Mouse (Mus musculus) intestine, postnatal 0 days (tissue): Measurements from ENCODE around the gene Nat8f4. TPM values are rescaled to one million over a fixed set of nuclear protein-coding genes. Genes with fewer than 3 reads are reported as not detected.
"Not testable (repeated sequence)": the region's sequence is repeated elsewhere in the genome, so short reads cannot be mapped to it uniquely, and the experiment has no call there.

Source experiments
- ATAC-seq: fragments of 200-750 bp; cut with Nextera tagmentation; 2 replicates; pipeline ENCODE4 v1.8.0; 2017; ENCODE audit warnings: mild to moderate bottlenecking, moderate TSS enrichment, moderate library complexity
- H3K27ac ChIP-seq: fragments of 300-500 bp; sonication (generic); 2 replicates; pipeline ENCODE4 v1.5.1; 2014; ENCODE audit warnings: mild to moderate bottlenecking, low read depth, low read length, moderate library complexity
- H3K27me3 ChIP-seq: fragments of 300-500 bp; sonication (generic); replicated peaks from 2 replicates; pipeline ENCODE4 v1.6.1; 2014; ENCODE audit warnings: low read length, mixed read lengths; ENCODE audit not compliant: control insufficient read depth, insufficient read depth
- H3K36me3 ChIP-seq: fragments of 300-500 bp; sonication (generic); 2 replicates; pipeline ENCODE4 v1.6.1; 2014; ENCODE audit warnings: mild to moderate bottlenecking, moderate library complexity; ENCODE audit not compliant: control insufficient read depth, insufficient read depth
- H3K4me1 ChIP-seq: fragments of 300-500 bp; sonication (generic); replicated peaks from 2 replicates; pipeline ENCODE4 v1.6.1; 2014; ENCODE audit warnings: antibody characterized with exemption, low read length, mixed read lengths; ENCODE audit not compliant: control insufficient read depth, insufficient read depth
- H3K4me2 ChIP-seq: fragments of 300-500 bp; sonication (generic); replicated peaks from 2 replicates; pipeline ENCODE4 v1.6.1; 2014; ENCODE audit warnings: low read depth, mild to moderate bottlenecking, moderate library complexity
- H3K4me3 ChIP-seq: fragments of 300-500 bp; sonication (generic); 2 replicates; pipeline ENCODE4 v1.5.1; 2014; ENCODE audit warnings: low read depth, low read length
- H3K9ac ChIP-seq: fragments of 300-500 bp; sonication (generic); 2 replicates; pipeline ENCODE4 v1.6.1; 2014; ENCODE audit warnings: mild to moderate bottlenecking, low read depth, low read length
- H3K9me3 ChIP-seq: fragments of 300-500 bp; sonication (generic); 2 replicates; pipeline ENCODE4 v1.6.1; 2016; ENCODE audit warnings: mixed run types; ENCODE audit not compliant: control insufficient read depth
- CTCF ChIP-seq: sonication (generic); IDR thresholded peaks from 2 replicates; pipeline ENCODE4 v1.5.1; 2016; ENCODE audit warnings: low read depth, mild to moderate bottlenecking, control low read depth, antibody characterized with exemption, moderate library complexity
- WGBS: fragments of 180-500 bp; shearing (Covaris S2); extraction: QIAGEN DNeasy Blood & Tissue Kit; methylation state at CpG from one replicate; pipeline ENCODE4 v1.1.7; 2014; 5-methylcytosine and 5-hydroxymethylcytosine counted together
- polyA plus RNA-seq: library from polyadenylated mRNA; unstranded; fragments of >200 nt; fragmentation: Nextera tagmentation; extraction: Ambion mirVana; gene quantifications from 2 replicates; pipeline ENCODE4 v1.2.1, GENCODE M21; 2015

Gene Nat8f4
- polyA plus RNA-seq, 1 experiment from 2014 or later: 41.4 TPM

DNA sequence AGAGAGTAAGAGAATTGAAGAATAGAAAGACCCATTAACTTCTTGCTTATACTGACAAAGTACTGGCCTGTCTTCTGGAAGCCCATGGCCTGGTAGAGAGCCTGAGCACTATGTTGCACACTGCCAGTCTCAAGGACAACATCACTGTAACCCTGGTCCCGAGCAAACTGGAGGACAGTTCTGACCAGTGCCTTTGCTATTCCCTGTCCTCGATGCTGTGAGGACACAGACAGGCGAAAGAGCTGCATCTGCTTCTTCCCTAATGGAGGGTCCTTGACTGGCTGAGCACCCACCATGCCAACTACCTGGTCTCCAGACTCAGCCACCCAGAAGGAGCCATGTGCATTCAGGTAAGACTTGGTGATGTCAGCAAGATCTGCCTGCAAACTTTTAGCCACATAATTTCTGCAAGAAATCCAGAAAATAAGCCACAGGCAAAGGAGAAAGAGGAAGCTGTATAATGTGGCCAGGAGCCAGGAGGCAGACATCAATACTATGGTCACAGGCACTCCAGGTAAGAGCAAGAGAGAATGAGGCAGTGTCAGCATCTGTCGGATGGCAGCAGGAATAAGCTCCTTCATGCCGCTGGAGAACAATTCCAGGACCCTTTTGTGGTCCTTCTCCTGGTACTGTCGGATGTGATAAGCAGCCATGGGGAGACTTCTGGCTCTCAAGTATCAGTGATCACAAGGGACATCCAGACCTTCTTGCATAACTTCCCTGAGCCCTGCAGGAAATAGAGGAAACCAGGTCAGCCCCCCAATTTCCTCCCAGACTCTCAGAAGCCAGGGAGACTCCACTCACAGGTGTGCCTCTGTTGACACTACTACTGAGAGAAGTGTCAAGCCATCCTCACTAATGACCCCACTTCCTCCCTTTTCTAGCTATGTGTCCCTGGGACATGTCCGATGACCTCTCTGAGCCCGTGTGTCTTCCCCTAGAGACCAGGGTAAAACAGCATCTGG is 36.7 kb downstream of the Nat8f4 start:
- WGBS: 81% methylated on average over 8 of the region's 8 CpGs
- Histone ChIP-seq H3K4me2 (no peak overlapping the region), H3K27ac (no peak overlapping the region), H3K9ac (no peak overlapping the region), H3K27me3 (no peaks in the 10 kb centered on the region), H3K4me3 (no peak overlapping the region), H3K9me3 (no peaks in the 10 kb centered on the region), H3K36me3 (no peaks in the 10 kb centered on the region), H3K4me1 (no peaks in the 10 kb centered on the region)
- TF ChIP-seq CTCF: no peak
- ATAC-seq: no peak

DNA sequence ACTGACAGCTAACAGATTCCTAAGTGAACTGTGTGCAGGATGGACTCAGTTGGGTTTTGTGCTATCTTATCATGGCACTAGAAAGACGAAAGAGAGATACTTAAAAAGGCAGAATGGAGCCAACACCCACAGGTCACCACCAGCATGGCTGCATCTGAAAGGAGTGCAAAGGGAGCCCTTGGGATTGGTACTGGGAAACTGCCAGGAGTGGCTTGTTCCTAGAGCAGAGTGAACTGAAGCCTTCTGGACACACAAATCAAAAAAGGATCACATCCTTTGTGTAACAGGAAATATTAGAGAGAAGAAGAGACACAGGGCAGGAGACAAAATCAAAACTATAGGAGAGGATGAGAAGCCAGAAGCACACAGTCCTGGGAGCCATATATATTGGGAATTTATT is 37.7 kb downstream of the Nat8f4 start:
- H3K36me3 ChIP-seq, ATAC-seq, H3K4me3 ChIP-seq, H3K27ac ChIP-seq, H3K9me3 ChIP-seq, H3K4me2 ChIP-seq, H3K9ac ChIP-seq, H3K27me3 ChIP-seq, H3K4me1 ChIP-seq: not testable (repeated sequence)
- 67% methylated on average over 1 of the region's 1 CpGs for WGBS

GRCm38 (mm10) chr6:85866166-85866565 is 38.5 kb downstream of the Nat8f4 start:
- ATAC-seq, H3K4me3 ChIP-seq: not testable (repeated sequence)
- WGBS: 87% methylated on average over 3 of the region's 3 CpGs

DNA sequence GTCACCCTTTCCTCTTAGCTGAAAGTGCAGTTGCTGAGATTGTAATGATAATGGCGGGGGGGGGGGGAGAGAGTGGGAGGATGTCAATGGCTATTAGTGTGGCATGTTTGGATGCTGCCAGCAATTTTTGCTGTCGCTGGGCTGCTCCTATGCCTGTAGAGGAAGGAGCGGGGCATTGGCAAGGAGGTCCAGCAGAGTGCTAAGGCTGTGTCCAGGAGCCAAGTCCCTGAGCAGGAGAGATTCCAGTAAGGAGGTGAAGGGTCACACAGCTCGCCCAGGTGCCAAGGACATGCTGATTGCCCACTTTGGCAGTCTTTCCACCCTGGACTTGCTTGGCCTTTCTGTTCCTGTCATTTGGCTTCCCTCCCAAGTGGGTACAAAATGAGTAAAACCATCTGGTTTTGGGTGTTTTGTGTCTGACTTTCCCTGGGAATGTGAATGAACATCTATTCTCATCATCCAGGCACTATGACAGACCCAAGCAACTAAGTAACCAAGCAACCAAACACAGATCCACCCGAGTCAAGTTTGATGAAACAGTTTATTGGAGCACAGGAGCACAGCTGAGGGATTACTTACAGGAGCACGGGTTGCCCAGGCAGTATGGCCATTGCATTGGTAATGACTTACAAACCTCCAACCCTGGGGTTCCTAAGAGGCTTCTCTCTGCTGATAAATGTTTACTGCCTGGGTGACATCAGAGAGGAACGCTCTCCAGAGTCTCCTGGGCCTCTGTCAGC is 39.6 kb downstream of the Nat8f4 start:
- not testable (repeated sequence) for H3K4me3 ChIP-seq, H3K9me3 ChIP-seq, H3K36me3 ChIP-seq, ATAC-seq, H3K27ac ChIP-seq, H3K4me1 ChIP-seq, H3K4me2 ChIP-seq, H3K27me3 ChIP-seq, H3K9ac ChIP-seq
- 73% methylated on average over 5 of the region's 7 CpGs for WGBS

More at GRCm38 (mm10) chr6:85866166-85866565, 38.5 kb downstream of the Nat8f4 start:
- H3K36me3 ChIP-seq, H3K4me1 ChIP-seq, H3K27me3 ChIP-seq, H3K27ac ChIP-seq, H3K4me2 ChIP-seq, H3K9ac ChIP-seq, H3K9me3 ChIP-seq: not testable (repeated sequence)

GRCm38 (mm10) chr6:85863840-85864239 is 40.8 kb downstream of the Nat8f4 start:
- Histone ChIP-seq H3K36me3 (no peaks in the 10 kb centered on the region), H3K9ac (no peak overlapping the region), H3K4me3 (no peak overlapping the region), H3K4me1 (no peaks in the 10 kb centered on the region), H3K4me2 (no peak overlapping the region), H3K27ac (no peak overlapping the region), H3K27me3 (no peaks in the 10 kb centered on the region), H3K9me3 (no peaks in the 10 kb centered on the region)
- no peak for ATAC-seq
- WGBS: 88% methylated on average over 2 of the region's 2 CpGs
- no peak for TF ChIP-seq CTCF

DNA sequence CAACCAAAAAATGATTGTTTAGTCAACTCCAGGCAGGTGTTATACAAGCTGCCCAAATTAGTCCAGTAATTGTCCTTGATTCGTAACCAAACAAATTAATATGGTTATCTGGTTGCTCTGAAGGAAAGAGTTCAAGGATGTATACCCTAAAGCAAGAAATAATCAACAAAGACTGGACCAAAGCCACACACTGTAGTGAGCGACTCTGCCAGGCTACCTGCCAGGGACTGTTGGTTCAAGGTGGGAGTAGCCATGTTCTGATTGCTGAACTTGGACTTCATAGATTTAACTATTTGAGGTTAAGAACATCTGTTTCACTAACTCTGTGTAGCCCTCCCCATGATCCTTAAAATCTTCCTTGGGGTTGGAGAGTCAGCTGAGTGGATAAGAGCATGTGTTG is 41.5 kb downstream of the Nat8f4 start:
- no peak overlapping the region for H3K4me3 ChIP-seq
- no peaks in the 10 kb centered on the region for H3K4me1 ChIP-seq
- 79% methylated on average over 2 of the region's 2 CpGs for WGBS
- H3K36me3 ChIP-seq: no peaks in the 10 kb centered on the region
- no peak for TF ChIP-seq CTCF
- H3K27ac ChIP-seq: no peak overlapping the region
- no peak overlapping the region for H3K9ac ChIP-seq
- no peak overlapping the region for H3K4me2 ChIP-seq
- ATAC-seq: no peak
- H3K9me3 ChIP-seq: no peaks in the 10 kb centered on the region
- no peaks in the 10 kb centered on the region for H3K27me3 ChIP-seq
